Mouse (Mus musculus) midbrain, embryonic 13.5 days (tissue): ENCODE results near the gene Dusp15. TPM values are rescaled to one million over a fixed set of nuclear protein-coding genes. Genes with fewer than 3 reads are reported as not detected.

Experiments
- ATAC-seq: fragments of 200-750 bp; cut with Nextera tagmentation; 2 replicates; pipeline ENCODE4 v1.8.0; 2017; ENCODE audit warnings: mild to moderate bottlenecking, moderate TSS enrichment, moderate library complexity
- H3K27ac ChIP-seq: fragments of 300-500 bp; sonication (generic); 2 replicates; pipeline ENCODE4 v1.5.1; 2015; ENCODE audit warnings: inconsistent platforms, mild to moderate bottlenecking, moderate library complexity
- H3K27me3 ChIP-seq: fragments of 300-500 bp; sonication (generic); 2 replicates; pipeline ENCODE4 v1.6.1; 2015; ENCODE audit warnings: mild to moderate bottlenecking, inconsistent platforms
- H3K36me3 ChIP-seq: fragments of 300-500 bp; sonication (generic); 2 replicates; pipeline ENCODE4 v1.6.1; 2015; ENCODE audit warnings: mild to moderate bottlenecking, inconsistent platforms
- H3K4me1 ChIP-seq: fragments of 300-500 bp; sonication (generic); replicated peaks from 2 replicates; pipeline ENCODE4 v1.6.1; 2015; ENCODE audit warnings: inconsistent platforms
- H3K4me2 ChIP-seq: fragments of 300-500 bp; sonication (generic); replicated peaks from 2 replicates; pipeline ENCODE4 v1.6.1; 2015; ENCODE audit warnings: moderate library complexity, mild to moderate bottlenecking, inconsistent platforms
- H3K4me3 ChIP-seq: fragments of 300-500 bp; sonication (generic); replicated peaks from 2 replicates; pipeline ENCODE4 v1.5.1; 2015; ENCODE audit warnings: mild to moderate bottlenecking, inconsistent platforms
- H3K9ac ChIP-seq: fragments of 300-500 bp; sonication (generic); replicated peaks from 2 replicates; pipeline ENCODE4 v1.6.1; 2015; ENCODE audit warnings: mild to moderate bottlenecking, inconsistent platforms
- H3K9me3 ChIP-seq: fragments of 300-500 bp; sonication (generic); 2 replicates; pipeline ENCODE4 v1.6.1; 2016; ENCODE audit warnings: mild to moderate bottlenecking, inconsistent platforms
- WGBS: fragments of 180-500 bp; shearing (Covaris S2); methylation state at CpG from one replicate; pipeline ENCODE4 v1.1.7; 2015; 5-methylcytosine and 5-hydroxymethylcytosine counted together
- polyA plus RNA-seq: library from polyadenylated mRNA; unstranded; fragments of >200 nt; fragmentation: Nextera tagmentation; extraction: Ambion mirVana; gene quantifications from 2 replicates; pipeline ENCODE4 v1.2.1, GENCODE M21; 2015

Gene Dusp15
- polyA plus RNA-seq, 1 experiment from 2014 or later, result 6.3 TPM

DNA sequence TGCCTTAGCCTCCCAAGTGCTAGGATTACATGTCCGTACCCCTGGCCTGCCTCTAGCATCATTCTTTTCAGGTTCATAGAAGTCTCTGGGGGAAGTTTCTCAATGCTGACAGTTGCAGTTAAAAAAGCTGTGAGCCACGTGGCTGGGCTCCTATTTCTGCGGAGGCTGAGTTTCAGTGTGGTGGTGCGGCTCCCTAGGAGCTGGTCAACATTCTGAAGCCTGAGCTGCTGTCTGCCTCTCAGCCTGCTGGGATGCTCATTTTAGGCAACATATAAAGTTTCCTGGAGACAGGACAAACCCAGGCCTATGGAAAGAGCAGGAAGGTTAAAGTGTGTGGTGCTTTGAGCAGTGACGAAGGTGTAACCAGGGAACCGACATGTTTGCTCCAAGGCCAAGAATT is 52.5 kb downstream of the Dusp15 start:
- H3K36me3 ChIP-seq, result peaks cover 12% of the 10 kb centered on the region
- no peak overlapping the region for H3K4me3 ChIP-seq
- no peak for ATAC-seq
- H3K4me1 ChIP-seq, result peaks cover 9% of the 10 kb centered on the region; the same call in 1 of the 2 replicates
- H3K27ac ChIP-seq, result no peak overlapping the region
- no peak overlapping the region for H3K9ac ChIP-seq
- no peaks in the 10 kb centered on the region for H3K27me3 ChIP-seq
- WGBS, result 81% methylated on average over 6 of the region's 6 CpGs
- no peaks in the 10 kb centered on the region for H3K9me3 ChIP-seq
- no peak overlapping the region for H3K4me2 ChIP-seq

GRCm38 (mm10) chr2:152896926-152897325 is 54.6 kb downstream of the Dusp15 start:
- H3K4me1 ChIP-seq, result 0 out of 2 replicates have a peak, but pooled peaks cover 3% of the 10 kb centered on the region
- ATAC-seq, result no peak

DNA sequence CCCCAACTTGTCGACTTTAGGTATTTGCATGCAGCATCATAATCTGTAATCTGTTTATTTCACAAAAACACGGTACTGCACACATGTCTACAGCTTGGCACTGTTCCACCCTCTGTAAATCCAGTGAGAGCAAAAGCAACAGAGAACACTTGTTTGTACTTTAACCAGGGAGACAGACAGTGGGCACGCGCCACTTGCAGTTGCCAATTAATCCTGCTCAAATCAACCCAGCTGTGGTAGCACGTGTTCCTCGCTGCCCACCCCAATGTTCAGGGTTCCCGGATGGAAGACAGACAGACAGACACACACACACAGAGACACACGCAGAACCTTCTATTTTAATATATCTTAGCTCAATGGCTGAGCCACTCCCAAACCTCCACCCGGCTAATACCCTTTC is 55.7 kb downstream of the Dusp15 start:
- Histone ChIP-seq H3K27me3 (no peaks in the 10 kb centered on the region), H3K4me3 (no peak overlapping the region), H3K9ac (no peak overlapping the region), H3K9me3 (no peaks in the 10 kb centered on the region), H3K27ac (no peak overlapping the region), H3K36me3 (peaks cover 40% of the 10 kb centered on the region), H3K4me1 (no peaks in the 10 kb centered on the region), H3K4me2 (no peak overlapping the region)
- 92% methylated on average over 9 of the region's 9 CpGs for WGBS
- ATAC-seq, result no peak

More at GRCm38 (mm10) chr2:152896926-152897325, 54.6 kb downstream of the Dusp15 start:
- Histone ChIP-seq H3K27me3 (no peaks in the 10 kb centered on the region), H3K9ac (no peak overlapping the region), H3K9me3 (no peaks in the 10 kb centered on the region), H3K36me3 (peaks cover 32% of the 10 kb centered on the region), H3K4me3 (no peak overlapping the region), H3K27ac (no peak overlapping the region), H3K4me2 (no peak overlapping the region)
- 95% methylated on average over 3 of the region's 3 CpGs for WGBS

Other genes starting within 250 kb of the Dusp15 start
- gene Id1, start 215.4 kb downstream of the Dusp15 start, polyA plus RNA-seq, result 32.8 and 39.4 TPM in 2 replicates
- 4.1 and 5.5 TPM in 2 replicates for gene Cox4i2, start 197.5 kb downstream of the Dusp15 start, polyA plus RNA-seq
- 190 and 195 TPM in 2 replicates for gene Bcl2l1, start 120.0 kb downstream of the Dusp15 start, polyA plus RNA-seq
- 38.7 and 46.4 TPM in 2 replicates for gene Tpx2, start 103.7 kb downstream of the Dusp15 start, polyA plus RNA-seq
- gene Mylk2, start 40.3 kb downstream of the Dusp15 start, polyA plus RNA-seq, result 0.06 and 0.07 TPM in 2 replicates
- gene Foxs1, start 18.5 kb downstream of the Dusp15 start, polyA plus RNA-seq, result 3.4 and 3.6 TPM in 2 replicates
- gene Ttll9, start 10.8 kb upstream of the Dusp15 start, polyA plus RNA-seq, result 3.4 and 3.9 TPM in 2 replicates
- 175 and 193 TPM in 2 replicates for gene Pdrg1, start 63.7 kb upstream of the Dusp15 start, polyA plus RNA-seq
- 1.7 and 2.0 TPM in 2 replicates for gene Xkr7, start 80.2 kb upstream of the Dusp15 start, polyA plus RNA-seq
- 0.79 and 1.6 TPM in 2 replicates for gene Ccm2l, start 114.3 kb upstream of the Dusp15 start, polyA plus RNA-seq
- 1.3 TPM in 2 replicates for gene Hck, start 156.8 kb upstream of the Dusp15 start, polyA plus RNA-seq
- 78.6 and 80.0 TPM in 2 replicates for gene Tm9sf4, start 209.6 kb upstream of the Dusp15 start, polyA plus RNA-seq